Mouse (Mus musculus) large intestine, adult 2 months (tissue): Measurements from ENCODE around the gene Ugt1a9. TPM values are rescaled to one million over a fixed set of nuclear protein-coding genes. Genes with fewer than 3 reads are reported as not detected.
"Not testable (repeated sequence)": the region's sequence is repeated elsewhere in the genome, so short reads cannot be mapped to it uniquely, and the experiment has no call there.

Experiments
- DNase-seq: peaks from one replicate; pipeline ENCODE4 v3.0.0-alpha.2; 2012; ENCODE audit warnings: low read depth, low spot score
- WGBS: fragments of 180-500 bp; shearing (Covaris S2); methylation state at CpG from one replicate; pipeline ENCODE4 v1.1.7; 2018; 5-methylcytosine and 5-hydroxymethylcytosine counted together
- polyA plus RNA-seq: library from polyadenylated mRNA; depleted of rRNA; stranded (reverse); fragments of >200 nt; gene quantifications from 2 replicates; pipeline ENCODE4 v1.2.3, GENCODE M21; 2012

Ugt1a9 gene
- polyA plus RNA-seq, 1 experiment, result 0.17 TPM

DNA sequence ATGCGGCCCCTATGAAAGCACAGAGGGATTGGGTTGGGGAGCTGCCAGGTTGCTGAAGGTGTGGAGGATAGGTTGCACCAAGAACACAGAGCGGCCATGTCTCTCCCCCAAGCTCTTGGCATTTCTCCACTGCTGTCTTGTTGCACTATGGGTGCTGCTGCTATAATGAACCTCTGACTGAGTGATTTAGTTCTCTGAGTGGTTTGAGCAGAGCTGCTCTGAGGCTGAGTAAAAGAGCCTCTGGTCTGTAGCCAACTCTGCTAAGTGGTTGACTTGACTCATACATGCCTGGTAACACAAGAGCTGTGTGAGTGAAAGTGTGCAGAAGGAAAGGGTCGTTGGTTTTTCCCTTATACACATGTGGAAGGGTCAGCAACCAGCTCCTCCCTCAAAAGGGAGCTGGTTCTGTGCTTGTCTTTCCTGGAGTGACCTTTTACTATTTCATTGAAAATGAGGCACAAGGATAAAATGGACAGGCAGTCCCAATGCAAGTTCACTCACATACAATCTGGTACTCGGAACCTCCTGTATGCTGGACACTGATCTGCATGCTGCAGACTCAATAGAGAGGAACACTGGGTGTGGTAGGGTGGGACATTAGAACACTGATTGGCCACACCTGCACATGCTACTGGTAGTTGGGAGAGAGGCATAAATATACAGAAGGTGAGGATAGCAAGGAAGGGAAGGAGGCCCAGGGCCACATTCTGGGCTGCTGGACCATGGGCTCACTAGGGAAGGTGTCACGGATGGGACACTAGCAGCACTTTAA is 33.3 kb downstream of the Ugt1a9 start:
- DNase-seq, result not testable (repeated sequence)
- WGBS, result 49% methylated on average over 5 of the region's 5 CpGs

GRCm38 (mm10) chr1:88104667-88105430 is 34.2 kb downstream of the Ugt1a9 start:
- 98% methylated on average over 1 of the region's 1 CpGs for WGBS

DNA sequence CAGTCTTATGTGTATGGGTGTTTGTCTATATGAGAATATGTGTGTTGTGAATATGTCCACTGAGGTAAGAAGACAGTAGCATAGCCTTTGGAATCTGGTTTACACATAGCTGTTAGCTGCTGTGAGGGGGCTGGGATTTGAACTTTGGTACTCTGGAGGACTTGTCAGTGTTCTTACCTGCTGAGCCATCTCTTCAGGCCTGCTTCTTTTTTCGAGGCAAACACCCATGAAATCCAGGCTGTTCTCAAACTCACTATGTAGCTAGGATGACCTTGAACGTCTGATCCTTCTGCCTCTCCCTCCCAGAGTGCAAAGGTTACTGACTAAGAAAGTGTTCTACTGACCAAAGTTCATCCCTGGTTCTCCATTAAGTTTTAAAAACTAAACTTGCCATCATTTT is 35.1 kb downstream of the Ugt1a9 start:
- WGBS, result 32% methylated on average over 2 of the region's 2 CpGs
- DNase-seq, result no peak

More at GRCm38 (mm10) chr1:88104667-88105430, 34.2 kb downstream of the Ugt1a9 start:
- DNase-seq, result no peak

DNA sequence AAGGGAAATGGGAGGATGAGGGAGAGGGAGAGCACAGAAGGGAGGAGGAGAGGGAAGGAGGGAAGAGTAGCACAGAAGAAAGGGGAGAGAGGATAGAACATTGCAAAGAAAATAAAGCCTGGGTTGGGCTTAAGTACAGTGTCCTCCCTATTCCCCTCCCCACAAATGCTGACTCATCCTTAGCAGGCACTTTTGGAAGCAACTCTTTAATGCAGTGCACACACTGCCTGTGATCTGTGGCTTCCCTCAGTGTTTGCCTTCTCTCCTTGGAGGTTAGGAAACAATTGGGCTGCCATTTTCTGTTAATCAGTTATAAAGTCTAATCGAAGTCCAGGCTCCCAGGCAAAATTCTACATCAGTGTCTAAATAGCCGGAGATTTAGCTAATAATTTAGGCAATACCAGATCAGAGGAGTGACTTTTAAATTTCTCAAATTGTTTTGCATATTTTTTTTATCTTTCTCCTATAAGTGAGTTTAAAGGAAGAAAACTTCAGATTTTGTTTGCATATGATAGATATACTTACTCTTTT is 38.5 kb downstream of the Ugt1a9 start:
- DNase-seq, result not testable (repeated sequence)
- 37% methylated on average over 2 of the region's 2 CpGs for WGBS

- not testable (repeated sequence) for DNase-seq
- WGBS, result 29% methylated on average over 2 of the region's 2 CpGs
Measured at GRCm38 (mm10) chr1:88109604-88110003, 39.0 kb downstream of the Ugt1a9 start.

DNA sequence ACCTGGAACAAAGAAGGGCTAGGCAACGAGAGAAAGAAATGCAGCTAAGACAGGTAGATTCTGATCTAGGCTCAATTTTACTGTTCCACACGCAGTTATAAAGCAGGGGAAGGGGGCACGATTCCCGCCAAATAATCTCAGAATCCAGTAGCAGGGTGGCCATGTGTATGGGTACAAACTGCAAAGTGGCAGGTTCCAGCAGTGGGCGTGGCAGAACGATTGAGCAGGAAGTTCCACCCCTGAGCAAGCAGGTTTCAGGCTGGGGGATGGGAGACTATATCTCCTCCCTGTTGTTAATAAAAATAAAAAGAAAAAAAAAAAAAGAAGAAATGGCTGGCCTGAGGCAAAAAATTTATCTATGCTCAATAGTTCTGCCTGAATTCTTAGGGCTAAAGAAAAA is 42.2 kb downstream of the Ugt1a9 start:
- not testable (repeated sequence) for DNase-seq
- 87% methylated on average over 6 of the region's 6 CpGs for WGBS

GRCm38 (mm10) chr1:88120550-88120949 is 50.0 kb downstream of the Ugt1a9 start:
- DNase-seq, result not testable (repeated sequence)
- WGBS, result 17% methylated on average over 4 of the region's 4 CpGs

DNA sequence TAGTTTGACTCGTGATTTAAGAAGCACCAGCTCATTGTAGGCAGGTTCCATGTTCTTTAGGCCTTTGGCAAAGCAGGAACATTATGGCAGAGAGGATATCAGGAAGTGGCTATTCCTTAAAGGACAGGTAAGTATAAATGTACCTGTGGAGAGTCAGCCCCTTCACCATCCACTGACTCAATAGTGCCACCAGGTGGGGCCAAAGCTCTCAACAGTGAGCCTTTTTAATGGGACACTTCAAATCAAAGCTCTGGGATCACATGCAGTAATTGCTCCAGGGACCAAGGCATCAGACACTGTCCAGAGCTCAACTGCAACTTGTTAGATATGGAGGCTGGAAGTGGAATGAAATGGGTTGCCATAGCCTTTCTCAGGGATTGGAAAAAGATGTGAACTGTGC is 50.9 kb downstream of the Ugt1a9 start:
- DNase-seq, result not testable (repeated sequence)

DNA sequence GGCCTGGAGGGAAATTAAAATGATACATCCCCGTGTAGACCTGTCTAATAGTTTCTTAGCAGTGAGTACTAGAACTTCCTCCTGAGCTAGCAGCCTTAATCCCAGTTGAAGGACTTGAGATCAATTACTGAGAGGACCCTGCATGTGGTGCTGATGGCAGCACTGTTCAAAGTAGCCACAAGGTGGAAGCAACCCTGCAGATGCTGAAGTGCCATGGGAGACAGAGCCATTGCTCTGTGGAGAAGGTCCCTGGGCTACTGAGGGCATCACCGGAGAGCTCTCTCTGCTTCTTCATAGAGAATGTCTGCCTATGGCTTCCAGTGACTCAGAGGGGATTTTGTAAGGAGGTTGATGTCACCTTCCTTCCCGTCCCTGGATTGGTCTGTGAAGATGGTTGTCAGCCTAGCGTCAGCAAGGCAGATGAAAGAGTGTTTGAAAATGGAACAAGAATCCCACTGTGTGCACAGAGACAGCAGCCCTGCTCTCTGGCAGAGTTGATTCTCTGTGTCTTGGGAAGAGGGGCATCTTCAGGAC is 55.3 kb downstream of the Ugt1a9 start:
- DNase-seq, result not testable (repeated sequence)
- 74% methylated on average over 4 of the region's 4 CpGs for WGBS

More for the DNA sequence above, 50.9 kb downstream of the Ugt1a9 start:
- no CpG with 5 or more reads among the region's 1 CpGs for WGBS

DNA sequence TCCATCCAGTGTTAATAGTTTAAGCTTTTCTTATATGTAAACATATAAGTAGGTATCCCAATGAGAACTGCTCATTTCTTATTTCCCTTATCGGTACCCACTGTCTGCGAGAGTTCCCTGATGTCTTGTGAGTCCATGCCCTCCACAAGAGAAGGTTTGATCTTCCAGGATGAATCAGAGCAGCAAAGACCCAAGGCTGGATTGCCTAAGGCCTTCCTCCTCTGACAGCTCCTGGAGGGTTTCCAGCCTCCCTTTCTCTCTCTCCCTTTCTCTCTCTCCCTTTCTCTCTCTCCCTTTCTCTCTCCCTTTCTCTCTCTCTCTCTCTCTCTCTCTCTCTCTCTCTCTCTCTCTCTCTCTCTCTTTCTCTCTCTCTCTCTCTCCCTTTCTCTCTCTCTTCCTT is 58.5 kb downstream of the Ugt1a9 start:
- 37% methylated on average over 2 of the region's 2 CpGs for WGBS
- DNase-seq, result not testable (repeated sequence)

DNA sequence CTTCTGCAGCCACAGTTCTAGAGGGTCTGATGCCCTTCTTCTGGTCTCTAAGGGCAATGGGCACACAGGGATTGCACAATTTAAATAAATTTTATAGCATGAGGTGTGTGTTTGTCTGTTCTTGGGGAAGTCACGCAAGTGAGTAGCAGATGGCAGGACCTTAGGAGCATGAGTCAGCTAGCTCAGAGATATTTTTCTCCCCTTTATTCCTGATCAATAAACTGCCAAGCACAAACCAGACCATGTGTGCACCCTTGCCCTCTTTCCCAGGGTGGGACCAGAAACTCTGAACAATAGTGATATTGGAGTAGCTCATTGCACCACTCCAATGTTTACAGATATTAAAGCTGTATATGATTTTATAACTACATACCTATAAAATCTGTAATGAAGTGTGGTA is 59.6 kb downstream of the Ugt1a9 start:
- not testable (repeated sequence) for DNase-seq
- 24% methylated on average over 1 of the region's 1 CpGs for WGBS

DNA sequence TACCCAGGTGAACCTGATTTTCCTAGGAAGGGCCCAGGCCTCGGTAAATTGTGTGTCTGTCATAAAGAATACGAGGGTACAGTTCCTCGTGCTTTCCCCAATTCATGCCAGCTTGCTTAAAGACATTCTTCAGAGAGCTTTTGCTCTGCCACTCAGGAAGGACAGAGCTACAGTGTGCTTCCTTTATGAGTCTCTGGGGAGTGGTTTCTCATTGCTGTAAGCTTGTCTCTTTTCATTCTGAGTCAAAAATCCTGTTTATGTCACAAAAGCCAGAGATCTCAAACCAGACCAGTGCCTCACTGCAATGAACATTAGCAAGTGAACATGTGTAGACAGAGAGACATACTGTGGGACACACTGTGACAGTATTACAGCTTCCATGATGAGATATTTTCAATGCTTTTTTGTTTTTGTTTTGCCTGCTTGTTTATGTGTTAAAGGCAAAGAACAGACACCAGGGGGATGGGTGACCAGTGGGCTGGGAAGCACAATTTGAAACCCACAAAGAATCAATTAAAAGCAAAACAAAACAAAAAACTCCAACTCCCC is 63.4 kb downstream of the Ugt1a9 start:
- 10% methylated on average over 3 of the region's 3 CpGs for WGBS
- no peak for DNase-seq

GRCm38 (mm10) chr1:88134457-88135011 is 63.9 kb downstream of the Ugt1a9 start, which contains the start of gene Ugt1a6a:
Ugt1a6a (plus strand) TSS chr1:88134809.
- not testable (repeated sequence) for DNase-seq
- WGBS, result 12% methylated on average over 5 of the region's 5 CpGs

GRCm38 (mm10) chr1:88135229-88135904 is 64.8 kb downstream of the Ugt1a9 start:
- not testable (repeated sequence) for DNase-seq
- WGBS, result 34% methylated on average over 6 of the region's 6 CpGs

DNA sequence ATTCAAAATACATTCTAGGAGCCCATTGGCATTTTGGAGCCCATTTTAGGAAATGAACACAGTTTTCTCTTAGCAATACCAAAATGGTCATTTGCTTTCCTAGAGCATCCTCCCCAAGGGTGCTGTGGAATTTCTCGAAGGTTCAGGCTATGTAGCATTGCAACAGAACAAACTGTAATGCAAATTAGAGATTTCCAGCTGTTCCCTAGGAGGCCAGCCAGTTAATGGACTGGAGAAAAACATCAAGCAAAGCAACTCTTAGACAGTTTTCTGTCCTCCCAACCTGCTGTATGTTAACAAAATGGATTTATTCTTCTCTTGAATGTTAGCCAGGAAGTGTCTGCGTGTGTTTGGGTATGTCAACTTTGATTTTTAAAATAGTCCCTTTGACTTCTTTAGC is 66.0 kb downstream of the Ugt1a9 start:
- DNase-seq, result no peak
- 52% methylated on average over 2 of the region's 2 CpGs for WGBS

DNA sequence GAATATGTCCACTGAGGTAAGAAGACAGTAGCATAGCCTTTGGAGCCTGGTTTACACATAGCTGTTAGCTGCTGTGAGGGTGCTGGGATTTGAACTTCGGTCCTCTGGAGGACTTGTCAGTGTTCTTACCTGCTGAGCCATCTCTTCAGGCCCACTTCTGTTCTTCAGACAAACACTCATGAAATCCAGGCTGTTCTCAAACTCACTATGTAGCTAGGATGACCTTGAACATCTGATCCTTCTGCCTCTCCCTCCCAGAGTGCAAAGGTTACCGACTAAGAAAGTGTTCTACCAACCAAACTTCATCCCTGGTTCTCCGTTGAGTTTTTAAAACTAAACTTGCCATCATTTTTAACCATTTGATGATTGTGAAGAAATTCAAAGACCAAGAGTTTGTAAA is 66.7 kb downstream of the Ugt1a9 start:
- 53% methylated on average over 3 of the region's 3 CpGs for WGBS
- no peak for DNase-seq

GRCm38 (mm10) chr1:88138145-88138544 is 67.5 kb downstream of the Ugt1a9 start:
- DNase-seq, result no peak
- WGBS, result 91% methylated on average over 1 of the region's 1 CpGs

DNA sequence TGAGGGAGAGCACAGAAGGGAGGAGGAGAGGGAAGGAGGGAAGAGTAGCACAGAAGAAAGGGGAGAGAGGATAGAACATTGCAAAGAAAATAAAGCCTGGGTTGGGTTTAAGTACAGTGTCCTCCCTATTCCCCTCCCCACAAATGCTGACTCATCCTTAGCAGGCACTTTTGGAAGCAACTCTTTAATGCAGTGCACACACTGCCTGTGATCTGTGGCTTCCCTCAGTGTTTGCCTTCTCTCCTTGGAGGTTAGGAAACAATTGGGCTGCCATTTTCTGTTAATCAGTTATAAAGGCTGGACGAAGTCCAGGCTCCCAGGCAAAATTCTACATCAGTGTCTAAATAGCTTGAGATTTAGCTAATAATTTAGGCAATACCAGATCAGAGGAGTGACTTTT is 69.9 kb downstream of the Ugt1a9 start:
- WGBS, result 22% methylated on average over 1 of the region's 1 CpGs
- not testable (repeated sequence) for DNase-seq
